Mouse (Mus musculus): ENCODE data around the gene Srgap2.
A peak's percentile ranks its signal among the peaks of the same experiment; 100 is the strongest.
"Not testable (repeated sequence)": the region's sequence is repeated elsewhere in the genome, so short reads cannot be mapped to it uniquely, and the experiment has no call there.

Gene Srgap2

GRCm38 (mm10) chr1:131527281-131528080 is at the start of gene Srgap2, which contains the start of gene Fam72a:
TSS of gene Srgap2 (minus strand) at chr1:131527352.
TSS of gene Fam72a (plus strand) at chr1:131527903.
- ATAC-seq (ENCODE audit: insufficient number of reproducible peaks, low FRiP score, low TSS enrichment): peak; percentile 93

GRCm38 (mm10) chr1:131573721-131574120 is 46.6 kb upstream of the Srgap2 start:
- no peak for ATAC-seq (ENCODE audit: insufficient number of reproducible peaks, low FRiP score, low TSS enrichment)

GRCm38 (mm10) chr1:131570391-131570790 is 43.2 kb upstream of the Srgap2 start:
- no peak for ATAC-seq (ENCODE audit: insufficient number of reproducible peaks, low FRiP score, low TSS enrichment)

GRCm38 (mm10) chr1:131569721-131570120 is 42.6 kb upstream of the Srgap2 start:
- ATAC-seq (ENCODE audit: insufficient number of reproducible peaks, low FRiP score, low TSS enrichment): no peak

GRCm38 (mm10) chr1:131566056-131566455 is 38.9 kb upstream of the Srgap2 start:
- not testable (repeated sequence) for ATAC-seq (ENCODE audit: insufficient number of reproducible peaks, low FRiP score, low TSS enrichment)

GRCm38 (mm10) chr1:131562081-131562480 is 34.9 kb upstream of the Srgap2 start:
- ATAC-seq (ENCODE audit: insufficient number of reproducible peaks, low FRiP score, low TSS enrichment): no peak

GRCm38 (mm10) chr1:131560500-131560899 is 33.3 kb upstream of the Srgap2 start:
- ATAC-seq (ENCODE audit: insufficient number of reproducible peaks, low FRiP score, low TSS enrichment): no peak

GRCm38 (mm10) chr1:131555042-131555812 is 28.1 kb upstream of the Srgap2 start:
- ATAC-seq (ENCODE audit: insufficient number of reproducible peaks, low FRiP score, low TSS enrichment): peak; percentile 89

- ATAC-seq (ENCODE audit: insufficient number of reproducible peaks, low FRiP score, low TSS enrichment): no peak
Measured at GRCm38 (mm10) chr1:131553428-131553827, 26.3 kb upstream of the Srgap2 start.

- ATAC-seq (ENCODE audit: insufficient number of reproducible peaks, low FRiP score, low TSS enrichment): no peak
Measured at GRCm38 (mm10) chr1:131551956-131552355, 24.8 kb upstream of the Srgap2 start.

GRCm38 (mm10) chr1:131548494-131549365 is 21.6 kb upstream of the Srgap2 start:
- no peak for ATAC-seq (ENCODE audit: insufficient number of reproducible peaks, low FRiP score, low TSS enrichment)

GRCm38 (mm10) chr1:131546798-131547690 is 19.9 kb upstream of the Srgap2 start:
- no peak for ATAC-seq (ENCODE audit: insufficient number of reproducible peaks, low FRiP score, low TSS enrichment)

GRCm38 (mm10) chr1:131543886-131544565 is 16.9 kb upstream of the Srgap2 start:
- peak; percentile 93 for ATAC-seq (ENCODE audit: insufficient number of reproducible peaks, low FRiP score, low TSS enrichment)

GRCm38 (mm10) chr1:131541903-131542302 is 14.8 kb upstream of the Srgap2 start:
- ATAC-seq (ENCODE audit: insufficient number of reproducible peaks, low FRiP score, low TSS enrichment): no peak

GRCm38 (mm10) chr1:131541431-131541830 is 14.3 kb upstream of the Srgap2 start:
- ATAC-seq (ENCODE audit: insufficient number of reproducible peaks, low FRiP score, low TSS enrichment): no peak

GRCm38 (mm10) chr1:131540795-131541194 is 13.6 kb upstream of the Srgap2 start:
- ATAC-seq (ENCODE audit: insufficient number of reproducible peaks, low FRiP score, low TSS enrichment): no peak

- ATAC-seq (ENCODE audit: insufficient number of reproducible peaks, low FRiP score, low TSS enrichment): no peak
Measured at GRCm38 (mm10) chr1:131539771-131540170, 12.6 kb upstream of the Srgap2 start.

- ATAC-seq (ENCODE audit: insufficient number of reproducible peaks, low FRiP score, low TSS enrichment): no peak
Measured at GRCm38 (mm10) chr1:131528561-131529166, 1.5 kb upstream of the Srgap2 start.
